Mouse (Mus musculus): Measurements from ENCODE around the gene Catsperg1. TPM values are rescaled to one million over a fixed set of nuclear protein-coding genes. Genes with fewer than 3 reads are reported as not detected.
"Not testable (repeated sequence)": the region's sequence is repeated elsewhere in the genome, so short reads cannot be mapped to it uniquely, and the experiment has no call there.

Catsperg1 gene
- polyA plus RNA-seq, 1 experiment from 2014 or later = 1.8 TPM

DNA sequence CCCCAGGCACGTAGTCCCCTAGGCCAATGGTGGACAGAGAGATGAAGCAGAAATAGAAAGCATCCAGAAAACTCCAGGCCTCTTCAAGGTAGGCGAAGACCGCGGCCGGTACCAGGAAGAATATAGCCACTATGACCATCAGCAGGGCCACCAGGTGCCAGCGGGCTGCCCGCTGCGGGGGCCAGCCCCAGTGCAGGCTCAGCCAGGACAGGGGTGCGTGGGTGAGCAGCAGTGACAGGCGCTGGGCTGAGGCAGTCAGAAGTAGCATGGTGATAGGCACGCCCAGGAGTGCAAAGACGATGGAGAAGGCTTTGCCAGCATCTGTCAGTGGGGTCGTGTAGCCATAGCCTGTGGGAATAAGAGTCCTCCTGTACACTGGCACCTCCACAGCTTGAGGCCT is 11.7 kb upstream of the Catsperg1 start:
- no peak for ATAC-seq (ENCODE audit: low FRiP score, low read depth)
- H3K9me3 ChIP-seq = no peaks in the 10 kb centered on the region
- H3K27ac ChIP-seq = no peak overlapping the region
- H3K4me2 ChIP-seq (replicated peaks) = peak overlapping the region; percentile 46; the same call in 1 of the 2 replicates
- no peaks in the 10 kb centered on the region for H3K36me3 ChIP-seq
- H3K27me3 ChIP-seq (replicated peaks) = peaks cover 4% of the 10 kb centered on the region; the same call in 1 of the 2 replicates
- 76% methylated on average over 13 of the region's 13 CpGs for WGBS
- no peak overlapping the region for H3K9ac ChIP-seq
- H3K4me3 ChIP-seq = no peak overlapping the region
- H3K4me1 ChIP-seq = peaks cover 9% of the 10 kb centered on the region

DNA sequence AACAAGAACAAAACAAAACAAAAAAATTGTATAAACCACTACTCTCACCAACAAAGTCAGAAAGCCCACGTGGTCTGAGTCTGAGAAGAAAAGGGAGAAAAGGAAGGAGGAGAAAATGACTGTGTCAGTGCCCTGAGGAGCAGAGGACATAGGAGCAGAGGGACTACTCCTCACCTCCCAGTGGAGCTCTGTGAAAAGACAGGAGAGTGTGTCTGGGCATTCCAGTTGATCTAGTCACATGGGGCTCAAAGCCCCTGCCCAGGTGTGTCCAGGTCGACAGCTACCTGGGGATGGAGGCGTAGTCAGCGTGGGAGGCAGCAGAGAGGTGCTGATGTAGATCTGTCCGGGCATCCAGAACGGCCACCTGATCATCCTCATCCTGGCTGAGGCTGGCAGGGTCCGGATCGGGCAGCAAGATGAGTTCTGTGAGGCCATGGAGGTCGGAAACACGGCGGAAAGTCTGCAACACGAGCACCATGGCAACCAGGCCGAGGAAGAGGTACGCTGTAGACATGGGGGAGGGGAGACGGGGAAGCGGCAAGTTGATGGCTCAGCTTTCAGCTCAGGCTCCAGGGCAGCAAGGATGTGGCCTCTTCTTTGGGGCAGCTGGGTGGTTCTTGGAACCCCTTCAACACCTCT is 11.0 kb upstream of the Catsperg1 start:
- no peak overlapping the region for H3K4me3 ChIP-seq
- 15% methylated on average over 16 of the region's 16 CpGs for WGBS
- ATAC-seq (ENCODE audit: low FRiP score, low read depth) = no peak
- peak overlapping the region; percentile 46 for H3K4me2 ChIP-seq (replicated peaks)
- H3K36me3 ChIP-seq = no peaks in the 10 kb centered on the region
- H3K4me1 ChIP-seq = peaks cover 9% of the 10 kb centered on the region
- peaks cover 5% of the 10 kb centered on the region; the same call in 1 of the 2 replicates for H3K9me3 ChIP-seq
- H3K9ac ChIP-seq = peak overlapping the region; percentile 33; the same call in 1 of the 2 replicates
- no peaks in the 10 kb centered on the region for H3K27me3 ChIP-seq (replicated peaks)
- no peak overlapping the region for H3K27ac ChIP-seq

GRCm38 (mm10) chr7:29214846-29215245 is 1.0 kb upstream of the Catsperg1 start:
- no peak overlapping the region for H3K9ac ChIP-seq
- 44% methylated on average over 15 of the region's 15 CpGs for WGBS
- H3K36me3 ChIP-seq = no peaks in the 10 kb centered on the region
- no peak for ATAC-seq (ENCODE audit: low FRiP score, low read depth)
- H3K4me3 ChIP-seq = no peak overlapping the region
- 0 out of 2 replicates have a peak, but pooled peaks cover 6% of the 10 kb centered on the region for H3K4me1 ChIP-seq
- H3K27ac ChIP-seq = no peak overlapping the region
- H3K9me3 ChIP-seq = peaks cover 3% of the 10 kb centered on the region; the same call in 1 of the 2 replicates
- H3K4me2 ChIP-seq (replicated peaks) = no peak overlapping the region
- peaks cover 14% of the 10 kb centered on the region for H3K27me3 ChIP-seq (replicated peaks)

DNA sequence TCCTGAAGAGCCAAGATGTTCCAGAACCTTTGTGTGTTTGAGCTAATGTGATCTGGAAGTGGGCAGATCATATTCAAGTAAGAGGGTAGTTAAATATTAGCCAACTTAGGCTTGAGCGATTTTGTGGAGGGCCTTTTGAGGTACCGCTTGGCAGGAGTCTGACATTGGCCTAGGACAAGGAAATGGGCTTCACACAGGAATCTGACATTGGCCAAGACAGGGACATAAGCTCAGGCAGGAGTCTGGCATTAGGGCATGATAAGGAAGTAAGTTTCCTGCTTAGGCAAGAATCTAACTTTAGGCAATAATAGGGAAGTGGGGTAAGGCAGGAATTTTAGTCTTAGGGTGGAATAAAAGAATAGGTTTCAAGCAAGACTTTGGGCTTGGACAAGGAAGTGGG is 401 bp upstream of the Catsperg1 start:
- Histone ChIP-seq H3K9me3 (no peaks in the 10 kb centered on the region), H3K36me3 (no peaks in the 10 kb centered on the region), H3K4me2 (replicated peaks) (peak overlapping the region; percentile 56; the same call in 1 of the 2 replicates), H3K4me3 (no peak overlapping the region), H3K4me1 (0 out of 2 replicates have a peak, but pooled peaks cover 6% of the 10 kb centered on the region), H3K27ac (no peak overlapping the region), H3K9ac (no peak overlapping the region), H3K27me3 (replicated peaks) (peaks cover 14% of the 10 kb centered on the region)
- WGBS = 47% methylated on average over 2 of the region's 2 CpGs
- ATAC-seq (ENCODE audit: low FRiP score, low read depth) = no peak

DNA sequence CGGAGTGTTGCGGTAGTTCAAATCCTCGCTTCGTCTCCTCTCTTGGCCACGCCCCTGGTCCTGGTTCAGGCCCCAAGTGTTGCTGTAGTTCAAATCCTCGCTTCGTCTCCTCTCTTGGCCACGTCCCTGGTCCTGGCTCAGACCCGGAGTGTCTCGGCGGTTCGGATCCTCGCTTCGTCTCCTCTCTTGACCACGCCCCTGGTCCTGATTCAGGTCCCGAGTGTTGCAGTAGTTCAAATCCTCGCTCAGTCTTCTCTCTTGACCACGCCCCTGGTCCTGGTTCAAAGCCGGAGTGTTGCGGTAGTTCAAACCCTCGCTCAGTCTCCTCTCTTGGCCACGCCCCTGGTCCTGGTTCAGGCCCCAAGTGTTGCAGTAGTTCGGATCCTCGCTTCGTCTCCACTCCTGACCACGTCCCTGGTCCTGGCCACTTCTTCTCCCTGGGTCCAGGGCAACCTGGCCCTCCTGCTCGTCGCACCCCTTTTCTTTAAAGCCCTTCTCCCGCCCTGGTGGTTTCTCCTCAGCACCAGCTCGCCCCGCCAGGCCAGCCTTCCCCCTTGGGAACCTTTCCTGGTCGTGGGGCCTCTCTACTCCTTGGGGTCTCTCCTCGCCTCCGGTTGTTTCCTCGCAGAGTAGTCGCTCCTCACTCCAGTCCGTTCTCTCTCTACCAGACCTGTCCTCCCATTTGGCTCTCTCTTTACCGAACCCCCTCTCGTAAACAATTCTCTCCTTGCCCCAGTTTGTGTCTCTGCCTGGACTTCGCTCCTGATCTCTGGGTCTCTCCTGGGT is 867 bp downstream of the Catsperg1 start:
- 12% methylated on average over 40 of the region's 40 CpGs for WGBS
- not testable (repeated sequence) for H3K4me1 ChIP-seq, H3K4me3 ChIP-seq, H3K27ac ChIP-seq, H3K9ac ChIP-seq, H3K36me3 ChIP-seq, H3K9me3 ChIP-seq
- Histone ChIP-seq H3K27me3 (replicated peaks) (peaks cover 14% of the 10 kb centered on the region), H3K4me2 (replicated peaks) (peak overlapping the region; percentile 56)
- peak; percentile 11; the same call in 1 of the 2 replicates for ATAC-seq (ENCODE audit: low FRiP score, low read depth)

GRCm38 (mm10) chr7:29212199-29212765 is 1.6 kb downstream of the Catsperg1 start:
- Histone ChIP-seq H3K4me1 (0 out of 2 replicates have a peak, but pooled peaks cover 6% of the 10 kb centered on the region), H3K27ac (no peak overlapping the region), H3K4me2 (replicated peaks) (peak overlapping the region; percentile 56), H3K27me3 (replicated peaks) (peaks cover 14% of the 10 kb centered on the region), H3K36me3 (no peaks in the 10 kb centered on the region), H3K4me3 (no peak overlapping the region), H3K9me3 (no peaks in the 10 kb centered on the region), H3K9ac (no peak overlapping the region)
- ATAC-seq (ENCODE audit: low FRiP score, low read depth) = no peak
- 9% methylated on average over 26 of the region's 26 CpGs for whole genome bisulfite sequencing

DNA sequence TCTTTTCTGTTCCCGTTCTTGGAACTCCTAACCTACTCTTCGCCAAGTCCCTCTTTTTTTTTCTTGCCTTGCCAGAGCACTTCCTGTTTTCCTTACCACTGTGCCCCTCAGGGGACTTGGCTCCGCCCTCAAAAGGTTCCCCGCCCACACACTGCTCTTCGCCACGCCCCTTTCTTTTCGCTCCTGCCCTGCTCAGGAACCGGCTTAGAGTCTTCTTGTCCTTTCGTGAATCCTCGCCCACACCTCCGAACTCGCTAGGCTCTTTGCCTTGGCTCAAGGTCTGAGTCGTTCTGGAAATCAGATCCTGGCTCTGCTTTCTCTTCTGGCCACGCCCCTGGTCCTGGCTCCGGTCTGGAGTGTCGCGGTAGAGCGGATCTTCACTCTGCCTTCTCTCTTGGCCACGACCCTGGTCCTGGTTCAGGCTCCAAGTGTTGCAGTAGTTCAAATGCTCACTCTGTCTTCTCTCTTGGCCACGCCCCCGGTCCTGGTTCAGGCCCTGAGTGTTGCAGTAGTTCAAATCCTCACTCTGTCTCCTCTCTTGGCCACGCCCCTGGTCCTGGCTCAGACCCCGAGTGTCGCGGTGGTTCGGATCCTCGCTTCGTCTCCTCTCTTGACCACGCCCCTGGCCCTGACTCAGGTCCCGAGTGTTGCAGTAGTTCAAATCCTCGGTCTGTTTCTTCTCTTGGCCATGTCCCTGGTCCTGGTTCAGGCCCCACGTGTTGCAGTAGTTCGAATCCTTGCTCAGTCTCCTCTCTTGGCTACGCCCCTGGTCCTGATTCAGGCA is 2.2 kb downstream of the Catsperg1 start:
- Histone ChIP-seq H3K4me1 (0 out of 2 replicates have a peak, but pooled peaks cover 6% of the 10 kb centered on the region), H3K9ac (no peak overlapping the region), H3K4me3 (peak overlapping the region; percentile 26), H3K36me3 (no peaks in the 10 kb centered on the region), H3K9me3 (no peaks in the 10 kb centered on the region), H3K27ac (no peak overlapping the region), H3K4me2 (replicated peaks) (peak overlapping the region; percentile 54), H3K27me3 (replicated peaks) (peaks cover 14% of the 10 kb centered on the region)
- WGBS = 5% methylated on average over 34 of the region's 34 CpGs
- ATAC-seq (ENCODE audit: low FRiP score, low read depth) = no peak; the same call in 1 of the 2 replicates

DNA sequence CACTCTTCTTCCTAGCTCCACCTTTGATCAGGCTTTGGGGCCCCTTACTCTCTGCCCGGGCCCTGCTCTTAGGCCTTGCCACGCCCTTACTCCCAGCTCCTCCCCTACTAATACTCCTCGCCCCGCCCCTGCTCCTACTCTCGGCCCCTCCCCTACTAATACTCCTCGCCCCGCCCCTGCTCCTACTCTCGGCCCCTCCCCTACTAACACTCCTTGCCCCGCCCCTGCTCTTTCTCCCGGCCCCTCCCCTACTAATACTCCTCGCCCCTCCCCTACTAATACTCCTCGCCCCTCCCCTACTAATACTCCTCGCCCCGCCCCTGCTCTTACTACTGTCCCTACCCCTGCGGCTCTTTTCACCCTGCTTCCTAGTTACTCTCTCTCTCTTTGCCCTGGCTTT is 2.8 kb downstream of the Catsperg1 start:
- H3K4me2 ChIP-seq (replicated peaks) = peak overlapping the region; percentile 54
- not testable (repeated sequence) for H3K36me3 ChIP-seq; H3K9me3 ChIP-seq; ATAC-seq (ENCODE audit: low FRiP score, low read depth); H3K4me1 ChIP-seq; H3K27ac ChIP-seq; H3K9ac ChIP-seq
- H3K4me3 ChIP-seq = peak overlapping the region; percentile 26; the same call in 1 of the 2 replicates
- H3K27me3 ChIP-seq (replicated peaks) = peaks cover 14% of the 10 kb centered on the region
- 26% methylated on average over 15 of the region's 15 CpGs for WGBS

DNA sequence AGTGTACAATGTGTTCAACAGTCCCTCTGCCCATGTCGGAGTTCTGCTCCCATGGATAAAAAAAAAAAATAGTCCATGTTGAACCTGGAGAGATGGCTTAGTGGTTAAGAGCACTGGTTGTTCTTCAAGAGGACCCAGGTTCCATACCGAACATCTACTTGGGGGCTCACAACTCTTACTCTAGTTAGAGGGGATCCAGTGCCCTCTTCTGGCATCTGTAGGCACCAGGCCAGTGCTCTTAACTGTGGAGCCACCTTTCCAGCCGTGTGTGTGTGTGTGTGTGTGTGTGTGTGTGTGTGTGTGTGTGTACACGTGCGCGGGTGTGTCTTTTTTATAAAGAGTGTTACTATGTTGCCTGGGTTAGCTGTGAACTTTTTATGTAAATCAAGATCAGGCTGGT is 11.3 kb downstream of the Catsperg1 start:
- H3K4me1 ChIP-seq = no peaks in the 10 kb centered on the region
- no peak overlapping the region for H3K27ac ChIP-seq
- no peaks in the 10 kb centered on the region for H3K9me3 ChIP-seq
- no peaks in the 10 kb centered on the region for H3K36me3 ChIP-seq
- no peak overlapping the region for H3K4me2 ChIP-seq (replicated peaks)
- WGBS = 87% methylated on average over 6 of the region's 6 CpGs
- no peak overlapping the region for H3K9ac ChIP-seq
- H3K27me3 ChIP-seq (replicated peaks) = no peaks in the 10 kb centered on the region
- ATAC-seq (ENCODE audit: low FRiP score, low read depth) = no peak
- no peak overlapping the region for H3K4me3 ChIP-seq

DNA sequence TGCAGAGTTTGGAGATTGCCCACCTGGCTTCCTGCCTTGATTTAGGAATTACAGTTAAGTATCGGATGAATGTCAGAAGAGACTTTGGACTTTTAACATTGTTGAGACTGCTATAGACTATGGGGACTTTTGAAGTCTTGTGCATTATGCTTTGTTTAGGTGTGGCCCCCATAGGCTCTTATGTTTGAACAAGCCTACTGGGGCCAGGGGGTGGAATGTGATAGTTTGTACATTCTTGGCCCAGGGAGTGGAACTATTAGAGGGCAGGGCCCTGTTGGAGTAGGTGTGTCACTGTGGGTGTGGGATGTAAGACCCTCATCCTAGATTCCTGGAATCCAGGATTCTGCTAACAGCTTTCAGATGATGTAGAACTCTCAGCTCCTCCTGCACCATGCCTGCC is 19.6 kb downstream of the Catsperg1 start:
- not testable (repeated sequence) for H3K27me3 ChIP-seq (replicated peaks); H3K27ac ChIP-seq; H3K4me3 ChIP-seq; H3K36me3 ChIP-seq; H3K4me1 ChIP-seq; H3K9ac ChIP-seq; ATAC-seq (ENCODE audit: low FRiP score, low read depth); H3K9me3 ChIP-seq; H3K4me2 ChIP-seq (replicated peaks)
- WGBS = 96% methylated on average over 1 of the region's 1 CpGs

- not testable (repeated sequence) for H3K4me3 ChIP-seq; H3K9ac ChIP-seq; H3K9me3 ChIP-seq; H3K27me3 ChIP-seq (replicated peaks); ATAC-seq (ENCODE audit: low FRiP score, low read depth); H3K27ac ChIP-seq; H3K36me3 ChIP-seq
- 90% methylated on average over 4 of the region's 4 CpGs for WGBS
- H3K4me1 ChIP-seq = peaks cover 14% of the 10 kb centered on the region
- H3K4me2 ChIP-seq (replicated peaks) = peak overlapping the region; percentile 86; the same call in 1 of the 2 replicates
Observed at GRCm38 (mm10) chr7:29181323-29181722, 32.5 kb downstream of the Catsperg1 start.
